ENCODE assay signal across 9 mouse cellular contexts in genomic region chr4:114346068-114346747, GRCm38 (mm10).
A peak's percentile ranks its signal among the peaks of the same experiment; 100 is the strongest.
DNase-seq lines count a peak whose midpoint lies in the region; ATAC-seq and TF ChIP-seq lines count a peak whose summit lies in the region.
"Had no signal": no experiment of that assay in that cellular context is flagged by ENCODE, and none has a peak within 500 bp of the region (broad histone marks: within the 10 kb centered on the region; RNA-seq: fewer than 3 reads in every experiment).

No protein-coding gene starts in this region.

- no peak overlapping the region for H3K9ac ChIP-seq in hindbrain, embryonic 14.5 days
- no peak overlapping the region for H3K9ac ChIP-seq in hindbrain, embryonic 16.5 days (ENCODE audit: low read depth, low read length)
- no peak overlapping the region for H3K9ac ChIP-seq in heart, postnatal 0 days (replicated peaks; ENCODE audit: low read depth, low read length)
- H3K9ac ChIP-seq: limb, embryonic 12.5 days had no signal

- peak; percentile 65 for DNase-seq in hindbrain, embryonic 14.5 days (ENCODE audit: low spot score)
- peak; percentile 24 for DNase-seq in ES-CJ7 (ENCODE audit: low read depth, low spot score)
- peak; percentile 61 to 68 for DNase-seq in adrenal gland, postnatal 36 days
- DNase-seq in heart, postnatal 0 days (ENCODE audit: low spot score) = no peak
- peak; percentile 47 to 67 for DNase-seq in layer of hippocampus, postnatal 10 days (ENCODE audit: low spot score in 2 of 2)
- DNase-seq in right cerebral cortex, adult 2 months (ENCODE audit: low spot score in 2 of 2) = peak; percentile 51 to 75
- no peak for DNase-seq in spleen, postnatal 36 days (ENCODE audit: low spot score in 2 of 2)

- no peaks in the 10 kb centered on the region for H3K4me1 ChIP-seq in hindbrain, embryonic 14.5 days (replicated peaks; ENCODE audit: control insufficient read depth, insufficient read depth, low read length)
- no peaks in the 10 kb centered on the region for H3K4me1 ChIP-seq in hindbrain, embryonic 16.5 days (ENCODE audit: control insufficient read depth, insufficient read depth, low read depth, low read length)
- H3K4me1 ChIP-seq in heart, postnatal 0 days (ENCODE audit: control insufficient read depth, insufficient read depth) = no peaks in the 10 kb centered on the region
- H3K4me1 ChIP-seq: limb, embryonic 12.5 days had no signal

- peak; percentile 79 for TF ChIP-seq CTCF in heart, postnatal 0 days (IDR thresholded peaks at IDR 0.05; ENCODE audit: low read depth)

- 0% methylated on average over 2 of the region's 2 CpGs for WGBS in hindbrain, embryonic 14.5 days
- 11% methylated on average over 2 of the region's 2 CpGs for WGBS in hindbrain, embryonic 16.5 days
- WGBS in heart, postnatal 0 days = 4% methylated on average over 2 of the region's 2 CpGs

- TF ChIP-seq EP300 in heart, postnatal 0 days (IDR thresholded peaks at IDR 0.05; ENCODE audit: low read depth) = no peak

- ATAC-seq in hindbrain, embryonic 14.5 days (ENCODE audit: low FRiP score) = no peak
- no peak for ATAC-seq in hindbrain, embryonic 16.5 days
- no peak for ATAC-seq in heart, postnatal 0 days (ENCODE audit: insufficient read depth, low read depth)

- no peaks in the 10 kb centered on the region for H3K36me3 ChIP-seq in hindbrain, embryonic 14.5 days (replicated peaks; ENCODE audit: control insufficient read depth, insufficient read depth)
- no peaks in the 10 kb centered on the region for H3K36me3 ChIP-seq in hindbrain, embryonic 16.5 days (ENCODE audit: control insufficient read depth, insufficient read depth, low read length)
- H3K36me3 ChIP-seq in heart, postnatal 0 days (replicated peaks; ENCODE audit: control insufficient read depth, insufficient read depth, low read length) = no peaks in the 10 kb centered on the region
- H3K36me3 ChIP-seq: limb, embryonic 12.5 days had no signal

- H3K9me3 ChIP-seq in hindbrain, embryonic 14.5 days (ENCODE audit: control insufficient read depth, low read length) = no peaks in the 10 kb centered on the region
- no peaks in the 10 kb centered on the region for H3K9me3 ChIP-seq in hindbrain, embryonic 16.5 days (ENCODE audit: control insufficient read depth, low read length)
- no peaks in the 10 kb centered on the region for H3K9me3 ChIP-seq in heart, postnatal 0 days (replicated peaks; ENCODE audit: control insufficient read depth, low read length)
- H3K9me3 ChIP-seq: limb, embryonic 12.5 days had no signal

- no peak overlapping the region for H3K27ac ChIP-seq in hindbrain, embryonic 14.5 days
- no peak overlapping the region for H3K27ac ChIP-seq in hindbrain, embryonic 16.5 days (ENCODE audit: low read depth, low read length)
- H3K27ac ChIP-seq in heart, postnatal 0 days (ENCODE audit: low read depth) = no peak overlapping the region
- H3K27ac ChIP-seq: limb, embryonic 12.5 days had no signal

- no peak overlapping the region for H3K4me2 ChIP-seq in hindbrain, embryonic 14.5 days (replicated peaks)
- H3K4me2 ChIP-seq in hindbrain, embryonic 16.5 days (ENCODE audit: low read length) = no peak overlapping the region
- H3K4me2 ChIP-seq in heart, postnatal 0 days (ENCODE audit: low read depth, low read length) = no peak overlapping the region
- H3K4me2 ChIP-seq: limb, embryonic 12.5 days had no signal

- no peaks in the 10 kb centered on the region for H3K27me3 ChIP-seq in hindbrain, embryonic 14.5 days (ENCODE audit: control insufficient read depth, insufficient read depth, low read length)
- no peaks in the 10 kb centered on the region for H3K27me3 ChIP-seq in hindbrain, embryonic 16.5 days (replicated peaks; ENCODE audit: control insufficient read depth, insufficient read depth, low read length)
- peaks cover 10% of the 10 kb centered on the region for H3K27me3 ChIP-seq in heart, postnatal 0 days (ENCODE audit: control insufficient read depth, insufficient read depth, low read length)

- no peak overlapping the region for H3K4me3 ChIP-seq in hindbrain, embryonic 14.5 days (replicated peaks; ENCODE audit: low read length)
- no peak overlapping the region for H3K4me3 ChIP-seq in hindbrain, embryonic 16.5 days (ENCODE audit: low read length)
- H3K4me3 ChIP-seq in heart, postnatal 0 days (ENCODE audit: low read depth, low read length) = no peak overlapping the region
- H3K4me3 ChIP-seq: limb, embryonic 12.5 days had no signal

Comparison
In these comparisons a context has a peak if more than half of its experiments do, and no peak if none do; other contexts are left out.
1. DNase-seq: peak in hindbrain, embryonic 14.5 days (single experiment), ES-CJ7 (single experiment), adrenal gland, postnatal 36 days (2 of 2), layer of hippocampus, postnatal 10 days (2 of 2) and right cerebral cortex, adult 2 months (2 of 2); none in heart, postnatal 0 days (single experiment) and spleen, postnatal 36 days (0 of 2).